Mouse (Mus musculus): ENCODE data around the gene Camkv. TPM values are rescaled to one million over a fixed set of nuclear protein-coding genes. Genes with fewer than 3 reads are reported as not detected.

The Camkv gene
- polyA plus RNA-seq, 1 experiment from 2014 or later: 2.6 TPM

DNA sequence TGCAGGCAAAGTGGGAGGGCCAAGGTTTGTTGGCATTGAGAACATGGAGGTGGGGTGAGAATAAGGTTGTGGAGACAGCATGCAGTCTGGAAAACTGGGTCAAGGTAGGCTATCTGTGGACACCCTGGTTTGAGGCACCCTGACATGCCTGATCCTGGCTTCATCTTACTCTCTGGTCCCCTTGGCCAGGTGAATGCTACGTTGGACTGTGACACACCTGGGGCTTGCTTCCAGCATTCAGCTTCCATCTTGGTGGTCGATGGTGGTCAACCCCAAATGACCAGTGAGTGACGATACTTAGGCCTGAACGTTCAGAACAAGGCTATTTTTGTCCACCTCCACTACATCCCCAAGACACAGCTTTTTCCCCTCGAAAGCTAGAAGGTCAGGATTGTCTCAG is 60.6 kb downstream of the Camkv start, which contains the start of gene Gm20662:
Gm20662 (plus strand) TSS at position 301 of the 400 bp plus-strand sequence.
- Histone ChIP-seq H3K4me1 (ENCODE audit: control insufficient read depth, insufficient read depth, low read length) (no peaks in the 10 kb centered on the region), H3K27ac (replicated peaks; ENCODE audit: low read depth, low read length) (no peak within 1 kb of the TSS)

More for the DNA sequence above, 60.6 kb downstream of the Camkv start, which contains the start of gene Gm20662:
- no peak within 1 kb of the TSS for H3K4me3 ChIP-seq (ENCODE audit: low read depth, low read length)
- DNase-seq (ENCODE audit: low spot score) (no peak), ATAC-seq (ENCODE audit: low read depth) (no peak)
- H3K4me2 ChIP-seq (ENCODE audit: low read depth, low read length): no peak within 1 kb of the TSS
- H3K36me3 ChIP-seq (ENCODE audit: control insufficient read depth, insufficient read depth, low read length): no peaks in the 10 kb centered on the region
- H3K9me3 ChIP-seq (ENCODE audit: control insufficient read depth, low read length): no peaks in the 10 kb centered on the region
- 95% methylated on average over 5 of the region's 5 CpGs for WGBS
- H3K27me3 ChIP-seq (replicated peaks; ENCODE audit: control insufficient read depth, insufficient read depth, low read length): no peaks in the 10 kb centered on the region
- H3K9ac ChIP-seq (ENCODE audit: low read depth, low read length): no peak within 1 kb of the TSS

Other genes starting within 250 kb of the Camkv start
- 32.8 and 36.9 TPM in 2 replicates for gene Sema3f, start 225.2 kb upstream of the Camkv start, polyA plus RNA-seq (2014; fragmentation: Nextera tagmentation; extraction: Ambion mirVana)
- gene Rbm5, start 164.7 kb upstream of the Camkv start, polyA plus RNA-seq (2014; fragmentation: Nextera tagmentation; extraction: Ambion mirVana): 145 and 159 TPM in 2 replicates
- gene Rbm6, start 62.4 kb upstream of the Camkv start, polyA plus RNA-seq (2014; fragmentation: Nextera tagmentation; extraction: Ambion mirVana): 52.2 and 61.0 TPM in 2 replicates
- 11.4 and 11.8 TPM in 2 replicates for gene Mon1a, start 47.5 kb upstream of the Camkv start, polyA plus RNA-seq (2014; fragmentation: Nextera tagmentation; extraction: Ambion mirVana)
- 2.8 and 3.1 TPM in 2 replicates for gene Mst1r, start 28.8 kb upstream of the Camkv start, polyA plus RNA-seq (2014; fragmentation: Nextera tagmentation; extraction: Ambion mirVana)
- not detected in 2 replicates for gene Actl11, start 7.2 kb upstream of the Camkv start, polyA plus RNA-seq (2014; fragmentation: Nextera tagmentation; extraction: Ambion mirVana)
- 15.5 and 23.4 TPM in 2 replicates for gene Traip, start 14.5 kb downstream of the Camkv start, polyA plus RNA-seq (2014; fragmentation: Nextera tagmentation; extraction: Ambion mirVana)
- gene Uba7, start 39.8 kb downstream of the Camkv start, polyA plus RNA-seq (2014; fragmentation: Nextera tagmentation; extraction: Ambion mirVana): 25.5 and 28.1 TPM in 2 replicates
- gene Gm20661, start 47.4 kb downstream of the Camkv start, polyA plus RNA-seq (2014; fragmentation: Nextera tagmentation; extraction: Ambion mirVana): 5.9 and 6.9 TPM in 2 replicates
- gene Inka1, start 50.2 kb downstream of the Camkv start, polyA plus RNA-seq (2014; fragmentation: Nextera tagmentation; extraction: Ambion mirVana): 77.7 and 84.8 TPM in 2 replicates
- gene Cdhr4, start 56.8 kb downstream of the Camkv start, polyA plus RNA-seq (2014; fragmentation: Nextera tagmentation; extraction: Ambion mirVana): 8.6 and 12.5 TPM in 2 replicates
- gene Gm20662, start 60.7 kb downstream of the Camkv start, polyA plus RNA-seq (2014; fragmentation: Nextera tagmentation; extraction: Ambion mirVana): 0.56 TPM in 1 of 2 replicates, not detected in the other
- 29.0 and 31.5 TPM in 2 replicates for gene Ip6k1, start 66.8 kb downstream of the Camkv start, polyA plus RNA-seq (2014; fragmentation: Nextera tagmentation; extraction: Ambion mirVana)
- 36.6 and 37.0 TPM in 2 replicates for gene Gmppb, start 113.6 kb downstream of the Camkv start, polyA plus RNA-seq (2014; fragmentation: Nextera tagmentation; extraction: Ambion mirVana)
- gene Amigo3, start 117.5 kb downstream of the Camkv start, polyA plus RNA-seq (2014; fragmentation: Nextera tagmentation; extraction: Ambion mirVana): 4.1 and 4.6 TPM in 2 replicates
- 0.89 and 1.5 TPM in 2 replicates for gene Mst1, start 144.8 kb downstream of the Camkv start, polyA plus RNA-seq (2014; fragmentation: Nextera tagmentation; extraction: Ambion mirVana)
- gene Rnf123, start 147.7 kb downstream of the Camkv start, polyA plus RNA-seq (2014; fragmentation: Nextera tagmentation; extraction: Ambion mirVana): 22.9 and 30.2 TPM in 2 replicates
- 39.9 and 48.6 TPM in 2 replicates for gene Apeh, start 158.9 kb downstream of the Camkv start, polyA plus RNA-seq (2014; fragmentation: Nextera tagmentation; extraction: Ambion mirVana)

Data from embryonic facial prominence, embryonic 14.5 days (tissue).